Mouse (Mus musculus): ENCODE results near the gene Fcna. TPM values are rescaled to one million over a fixed set of nuclear protein-coding genes. Genes with fewer than 3 reads are reported as not detected.
A peak's percentile ranks its signal among the peaks of the same experiment; 100 is the strongest.

Fcna gene
- total RNA-seq, 2 experiments from 2014 or later, result 1.0 to 1.4 TPM

GRCm38 (mm10) chr2:25608671-25609070, 19.2 kb downstream of the Fcna start:
- DNase-seq (ENCODE audit: low spot score in 2 of 2), result no peak

GRCm38 (mm10) chr2:25607761-25608622, 19.8 kb downstream of the Fcna start, which contains the start of gene Rabl6:
Gene Rabl6, minus strand, starts transcription at chr2:25608521.
- DNase-seq (ENCODE audit: low spot score in 2 of 2), result peak; percentile 87 to 92

GRCm38 (mm10) chr2:25602526-25602925, 25.3 kb downstream of the Fcna start:
- DNase-seq (ENCODE audit: low spot score in 2 of 2), result no peak

- DNase-seq (ENCODE audit: low spot score in 2 of 2), result no peak
These were observed 27.8 kb downstream of the Fcna start for GRCm38 (mm10) chr2:25600037-25600436.

GRCm38 (mm10) chr2:25598749-25599148, 29.1 kb downstream of the Fcna start:
- DNase-seq (ENCODE audit: low spot score in 2 of 2), result no peak

GRCm38 (mm10) chr2:25596765-25597510, 30.9 kb downstream of the Fcna start:
- DNase-seq (ENCODE audit: low spot score in 2 of 2), result no peak

GRCm38 (mm10) chr2:25591863-25592262, 36.0 kb downstream of the Fcna start:
- peak in 1 of 2 experiments; percentile 31 for DNase-seq (ENCODE audit: low spot score in 2 of 2)

GRCm38 (mm10) chr2:25588227-25588907, 39.5 kb downstream of the Fcna start:
- DNase-seq (ENCODE audit: low spot score in 2 of 2), result no peak

- no peak for DNase-seq (ENCODE audit: low spot score in 2 of 2)
These were observed 40.5 kb downstream of the Fcna start for GRCm38 (mm10) chr2:25587290-25587689.

- DNase-seq (ENCODE audit: low spot score in 2 of 2), result no peak
These were observed 42.2 kb downstream of the Fcna start for GRCm38 (mm10) chr2:25585601-25586000.

- DNase-seq (ENCODE audit: low spot score in 2 of 2), result no peak
These were observed 43.0 kb downstream of the Fcna start for GRCm38 (mm10) chr2:25584856-25585255.

- DNase-seq (ENCODE audit: low spot score in 2 of 2), result no peak
These were observed 43.7 kb downstream of the Fcna start for GRCm38 (mm10) chr2:25584152-25584551.

- no peak for DNase-seq (ENCODE audit: low spot score in 2 of 2)
These were observed 44.3 kb downstream of the Fcna start for GRCm38 (mm10) chr2:25583571-25583970.

- DNase-seq (ENCODE audit: low spot score in 2 of 2), result no peak
These were observed 44.7 kb downstream of the Fcna start for GRCm38 (mm10) chr2:25583120-25583481.

- DNase-seq (ENCODE audit: low spot score in 2 of 2), result peak; percentile 83 to 92
These were observed 45.2 kb downstream of the Fcna start for GRCm38 (mm10) chr2:25582466-25583119.

GRCm38 (mm10) chr2:25581901-25582301, 45.9 kb downstream of the Fcna start:
- DNase-seq (ENCODE audit: low spot score in 2 of 2), result no peak

GRCm38 (mm10) chr2:25581294-25581864, 46.5 kb downstream of the Fcna start, which contains the start of gene Ajm1:
Gene Ajm1, minus strand, starts transcription at chr2:25581757.
- DNase-seq (ENCODE audit: low spot score in 2 of 2), result peak; percentile 82 to 90

- peak in 1 of 2 experiments; percentile 49 for DNase-seq (ENCODE audit: low spot score in 2 of 2)
These were observed 47.2 kb downstream of the Fcna start for GRCm38 (mm10) chr2:25580621-25581101.

- DNase-seq (ENCODE audit: low spot score in 2 of 2), result peak; percentile 27 to 63
These were observed 47.9 kb downstream of the Fcna start for GRCm38 (mm10) chr2:25579737-25580460.

Data from layer of hippocampus, postnatal 14 days (tissue).